Mouse (Mus musculus): ENCODE measurements around the gene Kalrn.

The Kalrn gene

DNA sequence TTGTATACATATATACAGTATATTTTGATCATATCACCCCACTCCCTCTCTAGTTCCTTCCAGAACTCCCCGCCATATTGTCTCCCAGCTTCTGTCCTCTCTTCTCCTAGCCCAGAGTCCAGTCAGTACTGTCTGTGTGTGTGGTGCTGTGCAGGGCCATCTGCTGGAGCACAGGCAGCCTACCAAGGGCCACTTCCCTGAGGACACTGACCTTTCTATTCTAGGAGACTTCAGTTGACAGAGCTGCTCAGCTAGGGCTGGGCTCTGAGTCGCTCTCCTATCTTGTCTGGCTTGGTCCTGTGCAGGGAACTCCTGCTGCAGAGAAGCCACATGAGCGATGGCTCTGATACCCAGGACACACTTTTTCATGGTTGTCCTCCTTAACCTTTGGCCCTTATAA, 577.8 kb downstream of the Kalrn start:
- in situ Hi-C loops (cut with MseI, MboI): no loop called here

DNA sequence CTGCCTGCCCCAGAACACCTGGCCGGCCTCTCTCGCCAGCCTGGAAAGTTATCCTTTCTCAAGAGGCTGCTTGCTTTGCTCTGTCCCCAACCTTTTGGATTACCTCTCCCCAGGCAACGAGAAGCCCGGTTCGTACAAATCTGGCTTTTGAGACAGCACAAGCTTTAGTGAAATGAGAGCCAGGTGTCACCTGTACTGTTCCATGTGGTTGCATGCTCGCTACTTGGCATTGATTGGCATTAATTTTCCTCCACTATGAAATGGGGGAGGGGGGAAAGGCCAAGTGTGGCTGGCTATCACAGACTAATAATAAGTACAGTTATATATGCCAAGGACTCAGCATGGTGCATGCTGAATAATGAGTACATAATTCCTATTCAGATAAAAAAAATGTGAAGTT, 579.0 kb downstream of the Kalrn start:
- in situ Hi-C loops (cut with MseI, MboI): loop anchor here (5.0 kb wide), 2 partner anchors 113 to 123 kb away; no protein-coding TSS in a partner anchor

DNA sequence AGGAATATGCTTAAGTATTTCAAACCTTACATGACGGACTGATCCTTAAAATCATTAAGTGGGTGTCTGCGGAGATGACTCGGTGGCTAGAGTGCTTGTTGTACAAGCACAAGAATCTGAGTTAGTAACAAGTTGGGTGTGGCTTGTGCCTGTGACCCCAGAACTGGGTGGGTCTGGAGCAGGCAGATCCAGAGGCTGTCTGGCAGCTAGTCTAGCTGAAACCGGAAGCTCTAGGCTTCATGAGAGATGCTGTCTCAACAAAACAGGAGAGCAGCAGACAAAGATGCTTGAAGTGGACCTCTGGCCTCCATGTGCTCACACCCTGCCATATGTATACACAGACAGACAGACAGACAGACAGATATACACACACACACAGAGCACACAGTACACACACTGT, 582.6 kb downstream of the Kalrn start:
- in situ Hi-C loops (cut with MseI, MboI): loop anchor here (5.0 kb wide), 2 partner anchors 117 to 127 kb away; no protein-coding TSS in a partner anchor

DNA sequence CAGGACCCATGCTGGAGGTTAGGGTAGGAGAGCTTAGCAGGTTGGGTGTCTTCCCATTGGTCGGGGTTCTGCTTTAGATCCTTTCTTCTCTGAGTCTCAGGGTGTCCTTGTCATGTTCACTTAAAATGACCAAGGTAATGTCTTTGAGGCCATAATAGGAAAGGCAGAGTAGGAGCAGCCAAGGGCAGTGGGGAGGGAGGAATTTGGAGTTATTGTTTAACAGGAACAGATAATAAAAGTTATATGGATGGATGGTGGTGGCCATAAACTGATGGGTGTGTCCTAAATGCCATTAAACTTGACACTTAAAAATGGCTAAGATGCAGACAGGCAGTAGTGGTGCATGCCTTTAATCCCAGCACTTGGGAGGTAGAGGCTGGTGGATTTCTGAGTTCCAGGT, 584.2 kb downstream of the Kalrn start:
- in situ Hi-C loops (cut with MseI, MboI): no loop called here

DNA sequence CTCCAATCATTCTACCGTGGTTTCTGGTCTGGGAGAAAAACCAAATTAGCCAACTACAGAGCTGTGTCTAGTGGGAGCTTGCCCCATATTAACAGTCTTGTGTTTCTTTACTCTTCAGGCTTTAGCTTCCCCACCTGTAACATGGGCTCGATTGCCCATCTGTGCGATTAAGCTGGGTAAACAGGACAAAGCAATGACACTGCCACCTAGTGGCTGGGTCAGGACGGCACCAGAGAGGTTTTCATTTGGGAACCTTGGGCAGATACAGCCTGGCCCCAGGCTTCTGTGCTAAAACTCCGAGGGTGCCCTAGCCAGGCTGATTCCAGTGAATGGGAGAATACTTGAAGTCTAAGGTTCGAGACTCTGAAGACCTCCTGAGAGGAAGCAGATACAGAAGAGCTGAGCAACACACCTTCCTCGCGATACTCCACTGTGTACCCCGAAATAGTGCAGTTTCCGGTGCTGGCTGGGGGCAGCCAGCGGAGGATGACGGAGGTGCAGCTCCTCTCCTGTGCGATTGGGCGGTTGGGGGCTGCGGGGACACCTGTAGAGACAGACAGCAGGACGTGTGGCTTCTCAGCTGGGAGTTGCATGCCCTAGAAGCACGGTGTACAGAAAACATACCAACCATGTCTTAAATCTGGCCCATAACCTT, 584.8 kb downstream of the Kalrn start:
- in situ Hi-C loops (cut with MseI, MboI): no loop called here

DNA sequence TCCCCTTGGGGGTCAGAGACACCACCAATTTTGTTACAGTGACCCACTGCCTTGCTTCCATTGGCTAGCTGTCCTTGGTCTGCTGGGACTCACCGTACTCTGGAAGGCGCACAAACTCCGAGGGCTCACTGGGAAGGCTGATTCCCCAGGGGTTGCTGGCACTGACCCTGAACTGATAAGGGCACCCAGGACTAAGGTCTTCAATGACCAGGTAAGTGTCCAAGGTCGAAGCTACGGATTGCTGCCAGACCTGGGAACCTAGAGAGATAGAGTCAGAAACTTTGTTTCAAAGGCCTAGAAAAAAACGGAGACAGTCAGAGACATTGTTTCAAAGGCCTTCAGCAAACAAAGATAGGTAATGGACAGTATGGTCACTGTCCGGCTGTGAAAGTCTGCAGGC, 586.3 kb downstream of the Kalrn start:
- in situ Hi-C loops (cut with MseI, MboI): no loop called here

DNA sequence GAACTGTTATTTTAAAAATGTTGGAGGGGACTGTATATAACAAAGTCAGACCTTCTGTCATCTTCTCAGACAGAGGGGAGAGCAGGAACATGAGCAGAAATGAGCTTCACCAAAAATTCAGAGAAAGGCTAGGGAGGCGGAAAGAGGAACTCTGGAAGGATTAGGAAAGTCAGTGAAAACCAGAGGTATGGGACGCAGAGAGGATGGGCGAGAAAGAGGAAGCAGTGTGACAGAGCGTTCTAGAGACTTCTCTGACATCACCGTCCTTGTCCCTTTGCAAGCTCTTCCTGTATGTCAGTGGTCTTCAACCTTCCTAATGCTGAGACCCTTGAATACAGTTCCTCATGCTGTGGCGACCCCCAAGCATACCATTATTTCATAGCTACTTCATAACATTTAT, 588.0 kb downstream of the Kalrn start:
- in situ Hi-C loops (cut with MseI, MboI): no loop called here

DNA sequence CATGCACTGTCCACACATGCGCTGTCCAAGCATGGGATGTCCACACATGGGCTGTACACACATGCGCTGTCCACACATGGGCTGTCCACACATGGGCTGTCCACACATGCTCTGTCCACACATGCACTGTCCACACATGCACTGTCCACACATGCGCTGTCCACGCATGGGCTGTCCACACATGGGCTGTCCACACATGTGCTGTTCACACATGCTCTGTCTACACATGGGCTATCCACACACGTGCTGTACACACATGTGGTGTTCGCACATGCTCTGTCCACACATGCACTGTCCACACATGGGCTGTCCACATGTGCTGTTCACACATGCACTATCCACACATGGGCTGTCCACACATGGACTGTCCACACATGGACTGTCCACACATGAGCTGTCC, 589.6 kb downstream of the Kalrn start:
- in situ Hi-C loops (cut with MseI, MboI): no loop called here

DNA sequence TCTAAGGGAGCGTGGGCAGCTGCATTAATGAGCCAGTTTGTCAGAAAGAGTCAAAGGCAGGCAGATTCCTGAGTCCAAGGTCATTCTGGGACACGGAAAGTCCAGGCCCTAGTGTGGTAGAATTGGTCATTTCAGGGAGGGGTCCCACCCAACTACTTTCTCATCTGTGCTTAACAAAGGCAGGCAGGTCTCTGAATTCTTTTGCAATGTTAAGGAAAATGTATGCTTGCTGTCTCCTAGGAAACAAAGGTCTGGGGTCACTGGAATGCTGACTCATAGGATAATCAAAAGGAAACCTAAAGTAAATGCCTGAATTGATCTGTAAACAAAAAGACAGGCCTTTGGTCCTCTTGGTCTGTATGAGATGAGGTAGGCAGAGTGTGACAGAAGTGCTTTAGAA, 593.5 kb downstream of the Kalrn start:
- in situ Hi-C loops (cut with MseI, MboI): no loop called here

DNA sequence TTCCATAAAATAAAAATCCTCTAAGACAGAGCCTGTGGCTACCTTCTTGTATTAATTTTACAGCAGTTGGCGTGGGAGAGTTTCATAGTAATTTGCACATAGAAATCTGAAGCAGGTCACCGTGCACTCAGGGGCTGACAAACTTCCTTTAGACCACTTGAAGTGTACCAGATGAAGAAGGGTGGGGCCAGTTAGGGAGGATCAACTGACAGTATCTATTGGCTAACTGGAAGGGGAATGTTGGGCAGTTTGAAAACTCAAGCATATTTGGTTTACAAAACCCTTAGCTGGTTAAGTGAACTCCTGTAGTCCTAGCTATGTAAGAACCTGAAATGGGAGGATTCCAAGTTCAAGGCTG, 606.1 kb downstream of the Kalrn start:
- in situ Hi-C loops (cut with MseI, MboI): no loop called here

DNA sequence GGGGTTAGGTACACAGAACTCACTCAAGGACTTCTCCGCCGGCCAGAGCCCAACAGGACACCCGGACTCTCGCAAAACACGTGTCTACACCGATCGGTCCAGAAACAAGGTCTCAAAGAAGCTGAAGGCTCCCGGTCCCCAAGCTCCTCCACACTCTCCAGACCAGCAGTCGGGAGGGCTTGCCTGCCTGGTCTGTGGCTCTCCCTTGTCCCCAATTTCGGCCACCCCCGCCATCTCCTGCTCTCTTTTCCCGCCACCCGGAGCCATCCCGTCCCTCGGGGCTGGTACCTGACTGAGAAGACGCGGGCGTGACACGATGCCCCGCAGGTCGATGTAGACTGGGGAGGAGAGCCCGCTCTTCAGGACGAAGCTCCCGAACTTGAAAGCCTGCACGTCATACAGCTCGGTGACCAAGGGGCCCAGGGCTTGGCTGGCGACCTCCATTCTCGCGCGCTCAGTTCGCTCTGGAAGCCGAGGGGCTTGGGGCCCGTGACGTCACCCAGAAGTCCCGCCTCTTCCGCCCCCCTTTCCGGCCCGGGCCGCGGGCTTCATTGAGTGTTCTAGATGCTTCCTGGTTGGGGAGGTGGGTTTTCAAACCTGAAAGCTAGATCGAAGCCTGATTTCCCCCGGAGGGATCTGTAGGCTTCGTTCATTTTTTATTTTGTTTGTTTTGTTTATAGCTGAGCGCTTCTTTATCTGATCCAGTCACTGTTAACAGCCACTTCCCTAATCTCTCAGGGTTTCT, 606.6 kb downstream of the Kalrn start, which contains the start of gene Umps:
Umps (minus strand) TSS at position 501 of the 745 bp plus-strand sequence.
- in situ Hi-C loops (cut with MseI, MboI): no loop called here

DNA sequence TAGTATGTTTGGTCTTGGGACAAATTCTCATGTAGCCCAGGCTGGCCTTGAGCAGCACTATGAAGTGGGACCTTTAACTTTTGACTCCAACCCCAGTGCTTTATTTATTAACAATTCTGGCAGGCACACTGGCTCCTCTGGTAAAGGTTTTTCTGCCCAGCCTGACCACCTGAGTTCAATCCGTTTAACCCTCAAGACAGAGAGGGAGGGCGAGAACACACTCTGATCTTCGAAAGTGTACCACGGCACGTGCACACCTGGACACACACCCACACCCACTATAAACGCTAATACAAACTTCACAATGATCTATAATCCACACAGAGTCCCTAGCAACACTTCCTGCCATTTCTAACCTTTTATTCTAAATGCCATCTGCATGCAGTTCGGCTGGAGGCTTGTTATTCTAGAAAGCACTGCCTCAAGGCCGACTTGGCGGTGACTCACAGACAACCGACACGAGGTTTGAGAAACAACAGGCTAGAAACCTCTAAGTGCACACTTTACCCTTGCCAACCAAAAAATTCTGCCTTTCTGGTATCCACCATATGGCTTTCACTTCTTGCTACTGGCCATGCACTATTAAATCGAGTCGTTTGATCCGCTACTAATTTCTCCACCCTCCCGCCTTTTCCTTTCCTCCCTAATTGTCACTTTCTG, 607.3 kb downstream of the Kalrn start:
- in situ Hi-C loops (cut with MseI, MboI): no loop called here

DNA sequence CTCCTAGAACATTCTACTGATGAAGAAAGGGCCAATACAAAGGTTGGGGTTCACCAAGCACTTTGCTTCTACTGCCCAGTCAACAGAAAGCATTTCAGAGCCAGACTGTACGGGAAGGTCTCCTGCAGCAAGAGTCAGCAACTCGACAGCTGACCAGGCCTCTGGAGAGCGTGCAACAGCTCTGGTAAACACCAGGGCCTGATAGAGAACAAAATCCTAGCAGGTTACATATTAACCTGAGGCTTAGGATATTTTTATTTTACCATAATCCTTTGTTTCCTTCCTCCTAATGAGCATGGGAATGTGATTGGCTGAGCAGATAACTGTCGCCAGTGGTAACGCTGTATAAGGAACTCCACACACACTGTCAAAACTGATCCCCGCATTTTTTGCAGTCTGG, 609.8 kb downstream of the Kalrn start:
- in situ Hi-C loops (cut with MseI, MboI): no loop called here

DNA sequence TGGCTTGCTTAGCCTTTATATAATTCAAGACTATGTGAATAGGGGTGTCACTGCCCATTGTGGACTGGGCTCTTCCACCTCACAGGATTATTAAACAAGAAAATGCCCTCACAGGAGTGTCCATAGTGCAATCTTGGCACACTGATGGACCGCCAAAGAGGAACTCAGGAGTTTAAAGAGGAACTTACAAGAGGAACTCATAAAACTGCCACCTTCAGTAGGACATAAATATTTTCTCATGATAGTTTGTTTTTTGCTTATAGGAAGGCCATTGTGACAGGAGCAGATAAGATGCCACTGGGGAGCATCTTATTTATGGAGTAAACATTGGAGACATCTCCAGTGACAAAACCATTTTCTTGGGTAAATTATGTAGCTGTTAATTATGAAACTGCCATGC, 618.5 kb downstream of the Kalrn start:
- in situ Hi-C loops (cut with MseI, MboI): loop anchor here (5.0 to 10.0 kb wide), 2 partner anchors 130 to 132 kb away; partner anchors contain the start of gene Itgb5 (in 1 of the 2)

DNA sequence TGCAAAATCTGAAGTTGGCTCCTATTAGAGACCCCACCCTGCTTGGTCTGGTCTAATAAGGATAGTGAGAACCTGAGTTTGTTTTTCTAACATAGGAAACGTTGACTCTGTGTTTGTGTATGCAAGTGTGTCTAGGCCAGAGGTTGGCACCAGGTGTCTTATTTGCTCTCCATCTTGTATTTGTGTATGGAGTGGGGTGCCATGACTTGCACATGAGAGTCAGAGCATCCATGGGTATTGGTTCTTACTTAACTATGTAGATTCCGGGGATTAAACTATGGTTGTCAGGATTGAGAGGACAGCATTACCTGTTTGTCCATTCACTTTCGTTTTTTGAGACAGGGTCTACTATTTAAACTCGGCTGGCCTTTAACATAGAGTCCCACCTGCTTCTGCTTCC, 620.3 kb downstream of the Kalrn start:
- in situ Hi-C loops (cut with MseI, MboI): loop anchor here (5.0 to 10.0 kb wide), 2 partner anchors 128 to 131 kb away; partner anchors contain the start of gene Itgb5 (in 1 of the 2)

DNA sequence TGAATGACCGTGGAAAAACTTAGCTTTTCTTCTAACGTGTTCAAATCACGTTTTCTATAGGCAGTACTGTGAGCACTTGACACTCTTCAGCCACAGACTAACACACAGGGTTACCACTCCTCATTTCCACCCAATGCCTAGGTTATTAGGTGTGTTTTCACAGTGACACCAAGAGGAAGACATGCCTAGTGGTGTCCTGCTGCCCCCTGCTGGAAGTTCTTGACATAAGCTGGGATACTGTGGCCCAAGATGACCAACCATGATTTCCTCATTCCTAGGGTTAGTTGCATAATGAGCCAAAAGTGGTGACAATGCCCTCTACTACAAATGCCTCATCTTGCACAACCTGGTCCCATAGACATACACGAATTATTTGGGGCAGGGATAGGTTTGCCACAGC, 622.5 kb downstream of the Kalrn start:
- in situ Hi-C loops (cut with MseI, MboI): loop anchor here (5.0 to 10.0 kb wide), 2 partner anchors 126 to 129 kb away; partner anchors contain the start of gene Itgb5 (in 1 of the 2)

DNA sequence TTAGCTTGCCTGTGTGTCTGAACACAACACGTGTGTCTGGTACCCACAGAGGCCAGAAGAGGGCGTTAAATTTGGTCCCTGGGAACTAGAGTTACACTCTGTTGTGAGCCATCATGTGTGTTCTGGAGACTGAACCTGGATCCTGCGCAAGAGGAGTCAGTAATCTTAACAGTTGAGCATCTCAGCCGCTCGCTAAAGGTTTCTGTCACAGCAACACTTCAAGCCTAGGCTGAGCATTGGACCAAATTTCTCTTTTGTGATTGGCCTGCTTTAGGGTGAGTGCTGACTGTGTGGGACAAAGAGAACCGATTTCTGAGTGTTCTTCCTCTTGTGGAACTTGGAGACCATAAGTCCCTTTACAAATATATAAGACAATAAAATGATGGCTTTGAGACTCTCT, 622.9 kb downstream of the Kalrn start:
- in situ Hi-C loops (cut with MseI, MboI): loop anchor here (5.0 to 10.0 kb wide), 2 partner anchors 126 to 128 kb away; partner anchors contain the start of gene Itgb5 (in 1 of the 2)

DNA sequence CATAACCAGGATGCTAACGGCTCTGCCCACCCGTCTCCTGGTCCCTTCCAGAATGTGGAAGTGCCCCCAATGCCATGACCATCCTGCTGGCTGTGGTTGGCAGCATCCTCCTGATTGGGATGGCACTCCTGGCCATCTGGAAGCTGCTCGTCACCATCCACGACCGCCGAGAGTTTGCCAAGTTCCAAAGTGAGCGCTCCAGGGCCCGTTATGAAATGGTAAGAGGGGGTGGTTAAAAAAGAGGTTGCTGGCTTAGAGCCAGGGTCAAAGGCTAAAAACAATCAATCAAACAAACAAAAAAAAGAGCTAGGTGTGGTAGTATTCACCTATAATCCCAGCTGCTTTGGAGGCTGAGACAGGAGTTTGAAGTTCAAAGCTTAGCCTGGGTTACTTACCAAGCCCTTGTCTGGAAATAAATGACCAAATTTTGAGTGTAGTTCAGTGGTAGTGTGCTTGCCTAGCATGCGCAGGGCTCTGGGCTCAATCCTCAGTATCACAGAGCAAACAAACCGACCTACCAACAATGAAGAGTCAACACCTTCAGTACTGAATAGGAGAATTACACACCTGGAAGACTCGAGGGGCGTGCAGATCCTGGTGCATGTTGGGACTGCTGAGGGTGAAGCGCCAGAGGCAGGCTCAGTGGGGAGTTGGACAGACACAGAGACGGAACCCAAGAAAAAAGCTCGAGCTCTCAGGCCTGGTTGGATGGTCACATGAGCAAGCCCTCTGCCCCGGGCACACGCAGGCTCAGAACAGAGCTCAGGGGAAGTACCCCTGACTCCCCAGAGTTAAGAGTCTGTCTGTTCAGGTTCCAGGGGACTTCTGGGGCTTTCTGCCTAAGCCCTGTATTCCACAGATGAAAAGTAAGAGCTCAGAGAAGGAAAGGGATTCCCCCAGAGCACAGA, 625.4 kb downstream of the Kalrn start:
- in situ Hi-C loops (cut with MseI, MboI): no loop called here

DNA sequence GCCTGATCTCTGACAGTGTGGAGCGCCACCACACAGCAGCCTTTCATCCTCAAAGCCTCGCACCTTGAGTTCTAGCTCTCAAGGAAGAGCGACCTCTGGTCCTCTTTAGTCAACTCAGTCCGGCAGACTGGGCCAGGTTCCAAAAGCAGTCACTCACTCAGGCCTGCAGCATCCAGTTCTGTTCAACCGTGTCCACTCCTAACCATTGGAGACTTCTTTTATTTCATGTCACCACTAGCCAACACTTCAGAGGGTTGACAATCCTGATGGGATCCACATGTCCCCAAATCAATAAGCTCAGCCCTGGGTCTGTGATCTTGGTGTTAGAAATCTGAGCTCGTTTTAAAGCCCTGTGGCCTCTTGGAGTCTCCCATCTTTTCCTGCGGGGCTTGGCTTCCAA, 627.3 kb downstream of the Kalrn start:
- in situ Hi-C loops (cut with MseI, MboI): no loop called here

DNA sequence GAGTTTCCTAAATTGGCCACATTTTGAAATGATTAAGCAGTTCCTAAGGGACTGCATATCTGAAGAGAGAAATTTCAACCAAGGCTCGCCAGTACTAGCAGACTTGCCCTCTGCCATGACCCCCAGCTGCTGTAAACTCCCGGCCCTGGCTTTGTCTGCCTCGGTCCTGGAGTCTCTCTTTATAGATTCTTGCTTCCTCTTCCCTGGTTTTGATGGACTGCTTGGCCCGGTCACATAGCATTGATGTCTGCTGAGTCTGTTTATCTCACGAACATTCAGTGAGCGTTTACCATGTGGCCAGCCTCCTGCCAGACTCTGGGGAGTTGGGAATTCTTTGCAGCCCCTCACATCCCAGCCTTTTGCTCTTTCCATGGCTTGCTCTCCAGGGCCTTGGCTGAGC, 628.6 kb downstream of the Kalrn start:
- in situ Hi-C loops (cut with MseI, MboI): no loop called here

DNA sequence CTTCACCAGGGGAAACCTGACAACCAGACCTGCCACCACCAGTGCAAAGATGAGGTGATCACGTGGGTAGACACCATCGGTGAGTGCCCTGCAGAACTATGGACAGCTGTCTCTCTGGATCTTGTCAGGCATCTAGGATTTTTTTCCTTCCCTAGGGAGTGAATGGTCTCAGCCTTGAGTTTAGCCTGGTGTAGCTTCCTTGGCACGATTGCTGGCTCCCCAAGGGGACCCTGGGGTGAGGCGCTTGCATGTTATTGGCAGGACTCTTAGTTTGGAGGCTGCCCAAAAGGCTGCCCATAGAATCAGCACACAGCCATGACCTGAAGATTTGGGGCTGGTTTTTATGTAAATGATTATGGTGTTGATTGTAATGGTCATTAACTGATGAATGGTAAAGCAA, 629.2 kb downstream of the Kalrn start:
- in situ Hi-C loops (cut with MseI, MboI): no loop called here

Data from mouse trophoblast stem cell (cell line).